Mouse (Mus musculus) olfactory bulb, adult 2 months (tissue): Measurements from ENCODE around the gene Fam43b. TPM values are rescaled to one million over a fixed set of nuclear protein-coding genes. Genes with fewer than 3 reads are reported as not detected.

Source experiments
- H3K27ac ChIP-seq: fragments of 200-500 bp; 2 replicates; pipeline ENCODE4 v1.5.1; 2012; ENCODE audit warnings: low read depth, low read length; ENCODE audit not compliant: insufficient read depth
- H3K4me1 ChIP-seq: fragments of 200-500 bp; 2 replicates; pipeline ENCODE4 v1.6.1; 2012; ENCODE audit warnings: low read length; ENCODE audit not compliant: control insufficient read depth, insufficient read depth
- H3K4me3 ChIP-seq: fragments of 200-500 bp; 2 replicates; pipeline ENCODE4 v1.5.1; 2012; ENCODE audit warnings: mild to moderate bottlenecking, low read depth, low read length, moderate library complexity; ENCODE audit not compliant: insufficient read depth
- CTCF ChIP-seq: fragments of 200-500 bp; IDR thresholded peaks from 2 replicates; pipeline ENCODE4 v1.5.1; 2012; ENCODE audit warnings: low read depth, mild to moderate bottlenecking, low read length, moderate library complexity; ENCODE audit not compliant: insufficient read depth
- POLR2A ChIP-seq: fragments of 200-500 bp; IDR thresholded peaks from 2 replicates; pipeline ENCODE4 v1.6.1; 2012; ENCODE audit warnings: mild to moderate bottlenecking, low read depth, low read length, moderate library complexity; ENCODE audit not compliant: insufficient read depth
- WGBS: fragments of 180-500 bp; shearing (Covaris S2); methylation state at CpG from one replicate; pipeline ENCODE4 v1.1.7; 2018; 5-methylcytosine and 5-hydroxymethylcytosine counted together
- polyA plus RNA-seq: library from polyadenylated mRNA; stranded (reverse); fragments of >200 nt; gene quantifications from 2 replicates; pipeline ENCODE4 v1.2.4, GENCODE M21; 2012; ENCODE audit warnings: low replicate concordance; ENCODE audit not compliant: missing spikeins, insufficient read depth, insufficient read length

Fam43b gene
- polyA plus RNA-seq, 1 experiment: not detected

GRCm38 (mm10) chr4:138356141-138356540 lies 40.2 kb downstream of the Fam43b start:
- Histone ChIP-seq H3K4me1 (no peaks in the 10 kb centered on the region), H3K27ac (no peak overlapping the region), H3K4me3 (no peak overlapping the region)
- TF ChIP-seq POLR2A: no peak
- 95% methylated on average over 8 of the region's 8 CpGs for WGBS

- TF ChIP-seq POLR2A (no peak), CTCF (no peak)
- 89% methylated on average over 2 of the region's 2 CpGs for WGBS
Observed at GRCm38 (mm10) chr4:138355496-138355895, 40.8 kb downstream of the Fam43b start.

GRCm38 (mm10) chr4:138353438-138354171 lies 42.7 kb downstream of the Fam43b start:
- TF ChIP-seq POLR2A (no peak), CTCF (no peak)
- whole genome bisulfite sequencing: 81% methylated on average over 10 of the region's 10 CpGs

More at GRCm38 (mm10) chr4:138355496-138355895, 40.8 kb downstream of the Fam43b start:
- Histone ChIP-seq H3K27ac (no peak overlapping the region), H3K4me3 (no peak overlapping the region), H3K4me1 (no peaks in the 10 kb centered on the region)

DNA sequence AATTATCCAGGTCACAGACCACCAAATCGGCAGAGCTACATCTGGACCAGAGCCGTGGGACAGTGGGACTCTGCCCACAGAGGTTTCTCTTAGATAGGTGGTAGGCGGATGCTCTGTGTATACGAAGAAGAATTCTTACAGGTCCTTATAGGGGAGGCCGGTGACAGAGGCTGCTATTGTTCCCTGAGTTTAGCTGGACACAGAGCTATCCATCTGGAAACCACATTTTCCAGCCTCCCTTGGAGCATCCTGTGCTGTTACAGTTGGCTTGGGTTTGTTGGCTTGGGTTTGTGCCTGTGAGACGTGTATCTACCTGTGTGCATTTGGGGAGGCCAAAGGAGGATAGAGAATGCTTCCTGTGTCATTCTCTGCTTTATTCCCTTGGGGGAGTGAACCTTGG lies 43.6 kb downstream of the Fam43b start:
- no peak for TF ChIP-seq POLR2A
- no peak for TF ChIP-seq CTCF
- H3K4me1 ChIP-seq: no peaks in the 10 kb centered on the region
- H3K4me3 ChIP-seq: no peak overlapping the region
- 90% methylated on average over 6 of the region's 6 CpGs for WGBS
- H3K27ac ChIP-seq: no peak overlapping the region

More at GRCm38 (mm10) chr4:138353438-138354171, 42.7 kb downstream of the Fam43b start:
- no peak overlapping the region for H3K4me3 ChIP-seq
- H3K4me1 ChIP-seq: no peaks in the 10 kb centered on the region
- H3K27ac ChIP-seq: no peak overlapping the region

DNA sequence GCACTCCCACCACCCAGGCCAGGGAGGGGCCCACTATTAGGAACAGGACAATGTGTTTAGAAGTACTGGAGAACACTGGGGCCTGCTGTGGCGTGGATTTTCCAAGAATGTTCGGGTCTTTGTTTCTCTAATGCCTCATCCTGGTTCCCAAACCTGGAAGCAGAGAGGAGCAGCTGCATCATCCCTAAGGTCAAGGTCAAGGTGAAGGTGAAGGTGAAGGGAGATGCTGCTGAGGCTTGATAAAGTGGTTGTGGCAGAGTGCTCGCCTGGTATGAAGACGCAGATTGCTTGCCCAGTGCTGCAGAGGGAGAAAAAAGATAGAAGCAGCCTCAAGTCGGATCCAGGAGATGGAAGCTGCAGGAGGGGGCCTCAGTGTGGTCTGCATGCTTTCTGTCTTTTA lies 44.5 kb downstream of the Fam43b start:
- WGBS: 92% methylated on average over 5 of the region's 5 CpGs

DNA sequence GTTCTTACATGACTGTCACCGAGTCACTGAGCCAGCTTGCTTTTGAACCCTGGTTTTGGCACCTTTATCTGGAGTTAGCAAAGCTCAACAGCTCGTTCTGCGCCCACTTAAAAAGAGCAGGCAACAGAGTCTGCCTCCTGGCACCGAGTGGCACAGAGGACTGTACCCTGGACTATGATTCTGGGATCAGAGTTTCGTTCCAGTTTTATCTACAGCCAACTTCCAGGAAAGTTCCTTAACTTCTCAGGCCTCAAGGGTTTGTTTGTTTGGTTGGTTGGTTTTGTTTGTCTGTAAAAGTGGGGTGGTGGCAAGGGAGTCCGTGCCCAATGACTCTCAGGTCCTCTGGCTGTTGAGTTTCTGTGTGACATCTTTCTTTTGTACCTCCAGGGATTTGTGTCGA lies 47.6 kb downstream of the Fam43b start:
- WGBS: 64% methylated on average over 7 of the region's 7 CpGs
- no peak for TF ChIP-seq POLR2A
- TF ChIP-seq CTCF: no peak
- H3K4me1 ChIP-seq: no peaks in the 10 kb centered on the region; the same call in 1 of the 2 replicates
- H3K27ac ChIP-seq: no peak overlapping the region
- no peak overlapping the region for H3K4me3 ChIP-seq

More for the DNA sequence above, 44.5 kb downstream of the Fam43b start:
- Histone ChIP-seq H3K4me1 (no peaks in the 10 kb centered on the region), H3K27ac (no peak overlapping the region), H3K4me3 (no peak overlapping the region)
- TF ChIP-seq POLR2A (no peak), CTCF (no peak)

DNA sequence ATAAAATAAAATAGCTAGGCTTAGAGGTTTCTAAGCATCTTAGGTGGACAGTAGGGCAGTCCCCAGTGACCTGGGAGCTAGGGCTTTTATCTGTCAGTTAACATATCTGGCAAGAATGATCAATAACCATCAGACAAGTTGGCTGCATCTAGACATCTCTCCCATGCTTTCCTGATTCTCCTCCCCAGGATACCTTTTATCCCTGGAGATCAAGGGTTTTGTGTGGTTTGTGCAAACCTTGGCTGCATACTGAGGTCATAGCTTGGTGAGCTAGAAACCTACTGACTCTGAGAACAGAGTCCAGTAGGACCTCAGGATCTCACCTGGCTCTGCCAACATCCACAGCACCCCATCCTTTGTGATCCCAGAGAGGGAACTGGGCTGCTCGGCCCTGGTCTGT lies 49.0 kb downstream of the Fam43b start:
- TF ChIP-seq POLR2A (no peak), CTCF (no peak)
- H3K4me3 ChIP-seq: no peak overlapping the region
- 71% methylated on average over 1 of the region's 1 CpGs for WGBS
- no peak overlapping the region for H3K27ac ChIP-seq
- no peaks in the 10 kb centered on the region; the same call in 1 of the 2 replicates for H3K4me1 ChIP-seq

GRCm38 (mm10) chr4:138344891-138345545 lies 51.3 kb downstream of the Fam43b start:
- Histone ChIP-seq H3K27ac (no peak overlapping the region), H3K4me3 (no peak overlapping the region), H3K4me1 (no peaks in the 10 kb centered on the region; the same call in 1 of the 2 replicates)
- TF ChIP-seq CTCF (no peak), POLR2A (no peak)
- 73% methylated on average over 9 of the region's 9 CpGs for WGBS

Other genes starting within 250 kb of the Fam43b start
- 181 and 298 TPM in 2 replicates for gene Hp1bp3, start 180.2 kb downstream of the Fam43b start, polyA plus RNA-seq
- gene Sh2d5, start 146.1 kb downstream of the Fam43b start, polyA plus RNA-seq: not detected in 2 replicates
- gene Kif17, start 146.1 kb downstream of the Fam43b start, polyA plus RNA-seq: not detected in 2 replicates
- gene Ddost, start 91.8 kb downstream of the Fam43b start, polyA plus RNA-seq: 218 TPM in 1 of 2 replicates, not detected in the other
- gene Pink1, start 70.2 kb downstream of the Fam43b start, polyA plus RNA-seq: not detected in 2 replicates
- not detected in 2 replicates for gene Cda, start 28.5 kb downstream of the Fam43b start, polyA plus RNA-seq
- gene Mul1, start 38.1 kb upstream of the Fam43b start, polyA plus RNA-seq: not detected in 2 replicates
- 114 and 206 TPM in 2 replicates for gene Camk2n1, start 57.8 kb upstream of the Fam43b start, polyA plus RNA-seq
- not detected in 2 replicates for gene Vwa5b1, start 239.4 kb upstream of the Fam43b start, polyA plus RNA-seq